ENCODE assay signal across 7 mouse cellular contexts in the genomic region with DNA sequence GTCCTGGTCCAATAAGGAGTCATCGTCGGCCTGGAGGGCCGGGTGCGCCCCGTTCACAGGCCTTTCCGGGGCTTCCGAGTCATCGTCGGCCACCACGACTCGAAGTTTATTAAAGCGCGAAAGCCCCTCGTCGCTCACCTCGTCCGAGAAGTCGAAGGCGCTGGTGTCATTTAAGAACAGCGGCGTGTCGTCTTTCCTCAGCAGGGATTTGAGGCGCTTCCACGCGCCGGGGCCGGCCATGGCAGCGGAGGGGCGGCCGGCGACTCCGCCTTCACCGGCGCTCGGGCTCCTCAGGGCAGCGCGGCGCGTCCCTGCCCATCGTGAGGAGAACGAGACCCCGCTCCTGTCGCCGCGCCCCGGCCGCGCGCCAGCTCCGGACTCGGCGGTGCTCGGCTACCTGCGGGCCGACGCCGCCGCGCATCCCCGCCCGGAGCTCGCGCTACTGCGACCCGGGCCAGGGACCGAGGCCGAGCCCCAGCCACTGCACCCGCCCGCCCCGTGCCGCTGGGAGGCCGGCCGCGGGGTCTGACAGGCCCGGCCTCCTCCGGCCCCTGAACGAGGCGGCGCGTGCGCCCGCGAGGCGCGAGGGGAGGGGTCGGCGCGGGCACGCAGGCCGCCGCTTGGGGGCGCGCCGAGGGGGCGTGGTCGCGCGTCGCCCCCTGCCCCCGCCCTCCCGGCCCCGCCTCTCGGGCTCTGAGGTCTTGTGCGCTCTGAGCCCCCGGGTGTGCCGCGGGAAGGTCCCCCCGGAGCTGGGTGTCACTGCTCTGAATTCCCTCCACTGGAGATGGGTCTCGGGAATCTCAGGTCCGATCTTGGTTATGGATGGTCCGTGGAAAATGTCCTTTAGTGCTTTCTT. TPM values are rescaled to one million over a fixed set of nuclear protein-coding genes. Genes with fewer than 3 reads are reported as not detected.
DNase-seq lines count a peak whose midpoint lies in the region; ATAC-seq and TF ChIP-seq lines count a peak whose summit lies in the region.

TSS of gene Slc30a4 (minus strand) at position 483 of the 856 bp plus-strand sequence.

- peak within 1 kb of the TSS; percentile 80 for H3K27ac ChIP-seq in limb, embryonic 12.5 days
- peak within 1 kb of the TSS; percentile 75 for H3K27ac ChIP-seq in midbrain, embryonic 13.5 days
- H3K27ac ChIP-seq in spleen, adult 2 months (ENCODE audit: insufficient read depth, low read length): no peak within 1 kb of the TSS

- no peaks in the 10 kb centered on the region for H3K9me3 ChIP-seq in limb, embryonic 12.5 days
- no peaks in the 10 kb centered on the region for H3K9me3 ChIP-seq in midbrain, embryonic 13.5 days

- peak within 1 kb of the TSS; percentile 76 for H3K4me3 ChIP-seq in limb, embryonic 12.5 days (replicated peaks)
- peak within 1 kb of the TSS; percentile 73 for H3K4me3 ChIP-seq in midbrain, embryonic 13.5 days (replicated peaks)
- peak within 1 kb of the TSS; percentile 65 for H3K4me3 ChIP-seq in spleen, adult 2 months (ENCODE audit: extremely low read depth, insufficient read depth, insufficient read length)

- no peak for TF ChIP-seq CTCF in spleen, adult 2 months (IDR thresholded peaks at IDR 0.05; ENCODE audit: extremely low read depth, insufficient read depth, insufficient read length, insufficient replicate concordance)

- 0 out of 2 replicates have a peak, but pooled peaks cover 4% of the 10 kb centered on the region for H3K27me3 ChIP-seq in limb, embryonic 12.5 days
- peaks cover 25% of the 10 kb centered on the region; the same call in 1 of the 2 replicates for H3K27me3 ChIP-seq in midbrain, embryonic 13.5 days
- H3K27me3 ChIP-seq in spleen, adult 2 months (ENCODE audit: control insufficient read depth, insufficient read depth, low read length): no peaks in the 10 kb centered on the region

- no peak for TF ChIP-seq POLR2A in spleen, adult 2 months (IDR thresholded peaks at IDR 0.05; ENCODE audit: low read depth, low read length)

- under 1% methylated on average over 92 of the region's 111 CpGs for WGBS in limb, embryonic 12.5 days
- under 1% methylated on average over 68 of the region's 111 CpGs for WGBS in midbrain, embryonic 13.5 days
- 1% methylated on average over 102 of the region's 111 CpGs for WGBS in spleen, adult 2 months

- H3K4me1 ChIP-seq in limb, embryonic 12.5 days (replicated peaks): peaks cover 10% of the 10 kb centered on the region
- H3K4me1 ChIP-seq in midbrain, embryonic 13.5 days (replicated peaks): peaks cover 25% of the 10 kb centered on the region
- H3K4me1 ChIP-seq in spleen, adult 2 months (ENCODE audit: control insufficient read depth, insufficient read depth, insufficient read length): peaks cover 2% of the 10 kb centered on the region; the same call in 1 of the 2 replicates

- H3K9ac ChIP-seq in limb, embryonic 12.5 days (replicated peaks): peak within 1 kb of the TSS; percentile 82
- peak within 1 kb of the TSS; percentile 87 for H3K9ac ChIP-seq in midbrain, embryonic 13.5 days (replicated peaks)

- peak; percentile 61 for DNase-seq in adrenal gland, adult 8-10 months
- DNase-seq in embryo, embryonic 9.5 days (ENCODE audit: extremely low spot score): peak; percentile 84
- peak; percentile 99 for DNase-seq in heart, adult 11 months
- peak; percentile 69 for DNase-seq in kidney, adult 11 months
- peak in 1 of 2 experiments; percentile 65 for DNase-seq in spleen, adult 2 months (ENCODE audit: low read depth in 1 of 2, low spot score in 2 of 2)

- peak within 1 kb of the TSS; percentile 75 for H3K4me2 ChIP-seq in limb, embryonic 12.5 days
- H3K4me2 ChIP-seq in midbrain, embryonic 13.5 days (replicated peaks): peak within 1 kb of the TSS; percentile 87

- ATAC-seq in limb, embryonic 12.5 days (ENCODE audit: insufficient number of reproducible peaks, insufficient read depth, low FRiP score, low TSS enrichment, low read depth): peak; percentile 97
- ATAC-seq in midbrain, embryonic 13.5 days: peak; percentile 99

- H3K36me3 ChIP-seq in limb, embryonic 12.5 days: no peaks in the 10 kb centered on the region
- H3K36me3 ChIP-seq in midbrain, embryonic 13.5 days: no peaks in the 10 kb centered on the region
- H3K36me3 ChIP-seq in spleen, adult 2 months (ENCODE audit: control insufficient read depth, insufficient read depth, low read length): no peaks in the 10 kb centered on the region

RNA-seq across cellular contexts. Expression of gene Slc30a4, which starts in this region (rescaled TPM):
- 10 to 100 TPM; 30.6 to 35.3 (median 33.9) TPM for total RNA-seq in adrenal gland, adult 8-10 months (2022)
- polyA plus RNA-seq in limb, embryonic 12.5 days (2016; fragmentation: Nextera tagmentation; extraction: Ambion mirVana): 11.1 and 12.4 TPM in 2 replicates
- 4.6 and 5.0 TPM in 2 replicates for polyA plus RNA-seq in midbrain, embryonic 13.5 days (2015; fragmentation: Nextera tagmentation; extraction: Ambion mirVana)
- 1.8 TPM in 2 replicates for polyA plus RNA-seq in spleen, adult 2 months (2012; rRNA removed)
